Mouse (Mus musculus) adrenal gland, adult 18-20 months (tissue): ENCODE results near the gene Armcx6. TPM values are rescaled to one million over a fixed set of nuclear protein-coding genes. Genes with fewer than 3 reads are reported as not detected.

Source experiments
- microRNA-seq, 2 experiments: library from miRNA; unstranded; fragments of <30 nt; microRNA quantifications; one replicate each; pipeline ENCODE4 v1.2.0; 2021; ENCODE audit warnings: borderline number of aligned reads in 2 of 2
- total RNA-seq, 2 experiments: library from RNA; stranded (reverse); gene quantifications; 1 replicate in 1 of 2; 2 replicates in 1 of 2; pipeline ENCODE4 v1.2.3; 2021

The Armcx6 gene
- total RNA-seq, 2 experiments from 2014 or later: 6.0 to 8.8 TPM

Small RNAs within 50 kb of the gene (microRNA-seq; reads per million reads assigned to microRNA genes)
- gene Mir7093: 0 reads per million in 2 experiments

Other genes starting within 250 kb of the Armcx6 start
- 10 to 100 TPM; 31.3 to 36.7 TPM for gene Timm8a1, start 209.6 kb downstream of the Armcx6 start, total RNA-seq
- 1 to 10 TPM in 1 of 2 experiments, under 1 TPM in 1; 0.93 to 1.9 TPM for gene Btk, start 167.8 kb downstream of the Armcx6 start, total RNA-seq
- 100 to 1,000 TPM; 229 to 239 TPM for gene Rpl36a, start 165.8 kb downstream of the Armcx6 start, total RNA-seq
- 10 to 100 TPM; 13.0 to 13.1 TPM for gene Gla, start 150.3 kb downstream of the Armcx6 start, total RNA-seq
- gene Hnrnph2, start 150.2 kb downstream of the Armcx6 start, total RNA-seq: 100 to 1,000 TPM; 114 to 120 TPM
- gene Armcx4, start 64.9 kb downstream of the Armcx6 start, total RNA-seq: 10 to 100 TPM in 1 of 2 experiments, 1 to 10 TPM in 1; 6.6 to 12.5 TPM
- 10 to 100 TPM; 14.9 to 16.2 TPM for gene Armcx1, start 33.5 kb downstream of the Armcx6 start, total RNA-seq
- gene Armcx3, start 5.2 kb upstream of the Armcx6 start, total RNA-seq: 10 to 100 TPM; 49.9 to 53.5 TPM
- gene Armcx2, start 57.8 kb upstream of the Armcx6 start, total RNA-seq: 10 to 100 TPM; 26.2 to 39.3 TPM
- gene Nxf2, start 213.3 kb upstream of the Armcx6 start, total RNA-seq: not detected